ENCODE assay signal across 14 mouse cellular contexts in genomic region chr1:172523699-172524101, GRCm38 (mm10). TPM values are rescaled to one million over a fixed set of nuclear protein-coding genes. Genes with fewer than 3 reads are reported as not detected.
DNase-seq lines count a peak whose midpoint lies in the region; ATAC-seq lines count a peak whose summit lies in the region.
"Had no signal": no experiment of that assay in that cellular context is flagged by ENCODE, and none has a peak within 500 bp of the region (broad histone marks: within the 10 kb centered on the region; RNA-seq: fewer than 3 reads in every experiment).

No protein-coding gene starts in this region.

- peak; percentile 43 to 61 for DNase-seq in kidney, postnatal 4 days
- DNase-seq in kidney, adult 9 months: no peak
- DNase-seq in heart, adult 8-10 months (ENCODE audit: low spot score): peak; percentile 55
- DNase-seq in heart, postnatal 25 days (ENCODE audit: low spot score): peak; percentile 62
- peak; percentile 77 to 93 for DNase-seq in lung, postnatal 4 days
- DNase-seq in layer of hippocampus, adult 18-20 months (ENCODE audit: low spot score in 2 of 2): no peak
- DNase-seq: cerebellum, postnatal 25 days; gastrocnemius, postnatal 10 days; right cerebral cortex, postnatal 14 days; thymus, postnatal 25 days had no signal

- intact Hi-C loops in heart, postnatal 25 days (cut with DNase I): no loop called here

- no peak for ATAC-seq in CD4-positive, CD25-positive, alpha-beta regulatory T cell, adult 4 months
- ATAC-seq: forebrain, embryonic 13.5 days had no signal

RNA-seq across cellular contexts. Expression of gene Cfap45, which starts 3.1 kb away (rescaled TPM):
- total RNA-seq in heart, adult 8-10 months (2022): under 1 TPM; 0.19 to 0.98 (median 0.46) TPM
- total RNA-seq in heart, postnatal 25 days (2021): under 1 TPM; 0.34 to 0.39 TPM
- polyA plus RNA-seq in CD4-positive, CD25-positive, alpha-beta regulatory T cell, adult 4 months (2017; shearing (Covaris generic)): under 1 TPM in 1 of 2 experiments, not detected in 1; 0.69 TPM
- 1 to 10 TPM; 3.4 to 4.0 TPM for total RNA-seq in layer of hippocampus, adult 18-20 months (2021)
- polyA plus RNA-seq: liver, adult 2 months had no signal

RNA-seq across cellular contexts. Expression of gene Tagln2, which starts 23.9 kb away (rescaled TPM):
- total RNA-seq in heart, adult 8-10 months (2022): 10 to 100 TPM; 37.8 to 77.3 (median 50.1) TPM
- total RNA-seq in heart, postnatal 25 days (2021): 10 to 100 TPM; 75.4 to 87.9 TPM
- polyA plus RNA-seq in CD4-positive, CD25-positive, alpha-beta regulatory T cell, adult 4 months (2017; shearing (Covaris generic)): 100 to 1,000 TPM; 226 to 278 TPM
- 10 to 100 TPM in 1 of 2 experiments, 1 to 10 TPM in 1; 9.2 to 11.7 TPM for total RNA-seq in layer of hippocampus, adult 18-20 months (2021)

RNA-seq across cellular contexts. Expression of gene Vsig8, which starts 32.0 kb away (rescaled TPM):
- total RNA-seq in heart, adult 8-10 months (2022): not detected
- total RNA-seq in heart, postnatal 25 days (2021): not detected
- not detected for polyA plus RNA-seq in CD4-positive, CD25-positive, alpha-beta regulatory T cell, adult 4 months (2017; shearing (Covaris generic))
- total RNA-seq in layer of hippocampus, adult 18-20 months (2021): under 1 TPM; 0.27 to 0.43 TPM
- total RNA-seq: gastrocnemius, postnatal 10 days; liver, adult 2 months; megakaryocyte-erythroid progenitor cell, adult 5-6 weeks had no signal
- polyA plus RNA-seq: liver, adult 2 months had no signal

RNA-seq across cellular contexts. Expression of gene Igsf9, which starts 42.1 kb away (rescaled TPM):
- under 1 TPM; 0.12 to 0.87 (median 0.78) TPM for total RNA-seq in heart, adult 8-10 months (2022)
- under 1 TPM; 0.25 to 0.55 TPM for total RNA-seq in heart, postnatal 25 days (2021)
- polyA plus RNA-seq in CD4-positive, CD25-positive, alpha-beta regulatory T cell, adult 4 months (2017; shearing (Covaris generic)): 1 to 10 TPM in 1 of 2 experiments, not detected in 1; 1.1 TPM
- 1 to 10 TPM; 3.9 to 4.8 TPM for total RNA-seq in layer of hippocampus, adult 18-20 months (2021)

RNA-seq across cellular contexts. Expression of gene Slamf9, which starts 48.5 kb away (rescaled TPM):
- total RNA-seq in heart, adult 8-10 months (2022): 1 to 10 TPM in 2 of 4 experiments, under 1 TPM in 2; 0.27 to 2.3 (median 1.1) TPM
- total RNA-seq in heart, postnatal 25 days (2021): 1 to 10 TPM; 1.3 TPM
- not detected for polyA plus RNA-seq in CD4-positive, CD25-positive, alpha-beta regulatory T cell, adult 4 months (2017; shearing (Covaris generic))
- under 1 TPM; 0.33 to 0.47 TPM for total RNA-seq in layer of hippocampus, adult 18-20 months (2021)
- total RNA-seq: megakaryocyte-erythroid progenitor cell, adult 5-6 weeks had no signal

Comparison
In these comparisons a context has a peak if more than half of its experiments do, and no peak if none do; other contexts are left out.
1. DNase-seq: peak in kidney, postnatal 4 days (2 of 2), heart, adult 8-10 months (single experiment), heart, postnatal 25 days (single experiment) and lung, postnatal 4 days (2 of 2); none in kidney, adult 9 months (single experiment) and layer of hippocampus, adult 18-20 months (0 of 2).